Mouse (Mus musculus) neural tube, embryonic 12.5 days (tissue): ENCODE results near the gene Tbca. TPM values are rescaled to one million over a fixed set of nuclear protein-coding genes. Genes with fewer than 3 reads are reported as not detected.
A peak's percentile ranks its signal among the peaks of the same experiment; 100 is the strongest.

Experiments
- ATAC-seq: fragments of 200-750 bp; cut with Nextera tagmentation; 2 replicates; pipeline ENCODE4 v1.8.0; 2017; ENCODE audit warnings: low read depth, mild to moderate bottlenecking, moderate TSS enrichment, moderate library complexity; ENCODE audit not compliant: low FRiP score
- H3K27ac ChIP-seq: fragments of 300-500 bp; sonication (generic); 2 replicates; pipeline ENCODE4 v1.5.1; 2016
- H3K27me3 ChIP-seq: fragments of 300-500 bp; sonication (generic); replicated peaks from 2 replicates; pipeline ENCODE4 v1.6.1; 2016; ENCODE audit warnings: mild to moderate bottlenecking
- H3K36me3 ChIP-seq: fragments of 300-500 bp; sonication (generic); 2 replicates; pipeline ENCODE4 v1.6.1; 2016; ENCODE audit warnings: mild to moderate bottlenecking
- H3K4me1 ChIP-seq: fragments of 300-500 bp; sonication (generic); 2 replicates; pipeline ENCODE4 v1.6.1; 2016
- H3K4me2 ChIP-seq: fragments of 300-500 bp; sonication (generic); replicated peaks from 2 replicates; pipeline ENCODE4 v1.6.1; 2016; ENCODE audit warnings: mild to moderate bottlenecking
- H3K4me3 ChIP-seq: fragments of 300-500 bp; sonication (generic); 2 replicates; pipeline ENCODE4 v1.5.1; 2016
- H3K9ac ChIP-seq: fragments of 300-500 bp; sonication (generic); 2 replicates; pipeline ENCODE4 v1.6.1; 2016; ENCODE audit warnings: mild to moderate bottlenecking
- H3K9me3 ChIP-seq: fragments of 300-500 bp; sonication (generic); 2 replicates; pipeline ENCODE4 v1.6.1; 2016; ENCODE audit warnings: mild to moderate bottlenecking
- WGBS: fragments of 180-500 bp; shearing (Covaris S2); methylation state at CpG from one replicate; pipeline ENCODE4 v1.1.7; 2016; 5-methylcytosine and 5-hydroxymethylcytosine counted together
- polyA plus RNA-seq: library from polyadenylated mRNA; unstranded; fragments of >200 nt; fragmentation: Nextera tagmentation; extraction: Ambion mirVana; gene quantifications from 2 replicates; pipeline ENCODE4 v1.2.1, GENCODE M21; 2016

Tbca gene
- 214 and 227 TPM in 2 replicates for polyA plus RNA-seq

- H3K4me1 ChIP-seq, result peaks cover 10% of the 10 kb centered on the region
- H3K9me3 ChIP-seq, result no peaks in the 10 kb centered on the region
- H3K36me3 ChIP-seq, result no peaks in the 10 kb centered on the region
- H3K9ac ChIP-seq, result peak within 1 kb of the TSS; percentile 97
- peak within 1 kb of the TSS; percentile 98 for H3K4me3 ChIP-seq
- H3K27me3 ChIP-seq, result no peaks in the 10 kb centered on the region; the same call in 1 of the 2 replicates
- ATAC-seq, result peak; percentile 97
- H3K27ac ChIP-seq, result peak within 1 kb of the TSS; percentile 82
- peak within 1 kb of the TSS; percentile 91 for H3K4me2 ChIP-seq
- under 1% methylated on average over 81 of the region's 81 CpGs for WGBS
Measured at GRCm38 (mm10) chr13:94788771-94789649, at the start of gene Tbca. Tbca (plus strand) TSS chr13:94788910.

GRCm38 (mm10) chr13:94745176-94745575 is 43.5 kb upstream of the Tbca start:
- Histone ChIP-seq H3K9me3 (no peaks in the 10 kb centered on the region), H3K4me3 (no peak overlapping the region)
- 15% methylated on average over 1 of the region's 1 CpGs for WGBS

GRCm38 (mm10) chr13:94765852-94766251 is 22.9 kb upstream of the Tbca start:
- no peak overlapping the region for H3K4me2 ChIP-seq
- H3K9me3 ChIP-seq, result no peaks in the 10 kb centered on the region
- no peak for ATAC-seq
- 89% methylated on average over 12 of the region's 12 CpGs for WGBS
- H3K27me3 ChIP-seq, result no peaks in the 10 kb centered on the region
- no peak overlapping the region for H3K27ac ChIP-seq
- H3K4me1 ChIP-seq, result no peaks in the 10 kb centered on the region
- no peaks in the 10 kb centered on the region for H3K36me3 ChIP-seq
- no peak overlapping the region for H3K9ac ChIP-seq
- no peak overlapping the region for H3K4me3 ChIP-seq

More at GRCm38 (mm10) chr13:94745176-94745575, 43.5 kb upstream of the Tbca start:
- no peak overlapping the region for H3K4me2 ChIP-seq
- H3K27me3 ChIP-seq, result no peaks in the 10 kb centered on the region
- ATAC-seq, result no peak
- no peaks in the 10 kb centered on the region for H3K4me1 ChIP-seq
- no peaks in the 10 kb centered on the region for H3K36me3 ChIP-seq
- no peak overlapping the region for H3K9ac ChIP-seq
- no peak overlapping the region for H3K27ac ChIP-seq

GRCm38 (mm10) chr13:94768460-94769154 is 20.1 kb upstream of the Tbca start:
- Histone ChIP-seq H3K4me1 (no peaks in the 10 kb centered on the region), H3K9me3 (no peaks in the 10 kb centered on the region), H3K27ac (no peak overlapping the region), H3K36me3 (no peaks in the 10 kb centered on the region), H3K4me3 (no peak overlapping the region), H3K27me3 (no peaks in the 10 kb centered on the region), H3K9ac (no peak overlapping the region), H3K4me2 (no peak overlapping the region)
- WGBS, result 79% methylated on average over 3 of the region's 3 CpGs
- ATAC-seq, result no peak

- H3K9ac ChIP-seq, result no peak overlapping the region
- H3K4me2 ChIP-seq, result no peak overlapping the region
- ATAC-seq, result no peak
- H3K9me3 ChIP-seq, result no peaks in the 10 kb centered on the region
- H3K4me3 ChIP-seq, result no peak overlapping the region
- H3K27me3 ChIP-seq, result no peaks in the 10 kb centered on the region
- no peaks in the 10 kb centered on the region for H3K4me1 ChIP-seq
- no peaks in the 10 kb centered on the region for H3K36me3 ChIP-seq
- H3K27ac ChIP-seq, result no peak overlapping the region
- WGBS, result 80% methylated on average over 6 of the region's 6 CpGs
Measured at GRCm38 (mm10) chr13:94769155-94769470, 19.6 kb upstream of the Tbca start.

- ATAC-seq, result no peak
- Histone ChIP-seq H3K9me3 (no peaks in the 10 kb centered on the region), H3K36me3 (no peaks in the 10 kb centered on the region), H3K4me3 (no peak overlapping the region), H3K27me3 (no peaks in the 10 kb centered on the region; the same call in 1 of the 2 replicates), H3K27ac (no peak overlapping the region), H3K4me2 (no peak overlapping the region), H3K4me1 (peaks cover 10% of the 10 kb centered on the region), H3K9ac (no peak overlapping the region)
- WGBS, result 73% methylated on average over 2 of the region's 2 CpGs
Measured at GRCm38 (mm10) chr13:94786866-94787265, 1.8 kb upstream of the Tbca start.

GRCm38 (mm10) chr13:94794689-94795088 is 6.0 kb downstream of the Tbca start:
- ATAC-seq, result no peak
- Histone ChIP-seq H3K4me2 (no peak overlapping the region), H3K9ac (no peak overlapping the region), H3K27ac (no peak overlapping the region), H3K9me3 (no peaks in the 10 kb centered on the region), H3K27me3 (no peaks in the 10 kb centered on the region), H3K36me3 (no peaks in the 10 kb centered on the region), H3K4me1 (peaks cover 5% of the 10 kb centered on the region), H3K4me3 (no peak overlapping the region)
- WGBS, result 83% methylated on average over 1 of the region's 1 CpGs

GRCm38 (mm10) chr13:94803480-94804057 is 14.9 kb downstream of the Tbca start:
- WGBS, result 66% methylated on average over 5 of the region's 5 CpGs
- H3K4me1 ChIP-seq, result peaks cover 8% of the 10 kb centered on the region

GRCm38 (mm10) chr13:94806315-94807179 is 17.8 kb downstream of the Tbca start:
- Histone ChIP-seq H3K9me3 (no peaks in the 10 kb centered on the region), H3K27me3 (no peaks in the 10 kb centered on the region), H3K4me1 (peaks cover 8% of the 10 kb centered on the region), H3K4me2 (no peak overlapping the region), H3K4me3 (no peak overlapping the region), H3K36me3 (no peaks in the 10 kb centered on the region), H3K27ac (no peak overlapping the region), H3K9ac (no peak overlapping the region)
- WGBS, result 18% methylated on average over 9 of the region's 9 CpGs
- no peak for ATAC-seq

More at GRCm38 (mm10) chr13:94803480-94804057, 14.9 kb downstream of the Tbca start:
- H3K9me3 ChIP-seq, result no peaks in the 10 kb centered on the region
- no peak overlapping the region for H3K27ac ChIP-seq
- no peak overlapping the region for H3K9ac ChIP-seq
- H3K4me3 ChIP-seq, result no peak overlapping the region
- H3K36me3 ChIP-seq, result no peaks in the 10 kb centered on the region
- no peak overlapping the region for H3K4me2 ChIP-seq
- H3K27me3 ChIP-seq, result no peaks in the 10 kb centered on the region
- no peak for ATAC-seq

- ATAC-seq, result no peak
- no peak overlapping the region for H3K9ac ChIP-seq
- H3K9me3 ChIP-seq, result no peaks in the 10 kb centered on the region
- no peak overlapping the region for H3K4me2 ChIP-seq
- H3K36me3 ChIP-seq, result no peaks in the 10 kb centered on the region
- H3K4me3 ChIP-seq, result no peak overlapping the region
- H3K4me1 ChIP-seq, result peaks cover 8% of the 10 kb centered on the region
- no peaks in the 10 kb centered on the region for H3K27me3 ChIP-seq
- H3K27ac ChIP-seq, result no peak overlapping the region
Measured at GRCm38 (mm10) chr13:94808596-94808995, 19.9 kb downstream of the Tbca start.

GRCm38 (mm10) chr13:94809724-94810123 is 21.0 kb downstream of the Tbca start:
- no peak overlapping the region for H3K4me2 ChIP-seq
- no peak for ATAC-seq
- no peaks in the 10 kb centered on the region for H3K27me3 ChIP-seq
- H3K4me3 ChIP-seq, result no peak overlapping the region
- 69% methylated on average over 1 of the region's 1 CpGs for WGBS
- no peaks in the 10 kb centered on the region for H3K9me3 ChIP-seq
- no peak overlapping the region for H3K9ac ChIP-seq
- peaks cover 8% of the 10 kb centered on the region for H3K4me1 ChIP-seq
- no peak overlapping the region for H3K27ac ChIP-seq
- H3K36me3 ChIP-seq, result no peaks in the 10 kb centered on the region
